Mouse (Mus musculus) C2C12 (cell line): Measurements from ENCODE around the gene Trim37. TPM values are rescaled to one million over a fixed set of nuclear protein-coding genes. Genes with fewer than 3 reads are reported as not detected.

Experiments
- H3K27me3 ChIP-seq: one replicate; pipeline ENCODE4 v1.6.1; 2011; ENCODE audit not compliant: control insufficient read depth, insufficient read depth, insufficient read length
- H3K36me3 ChIP-seq: one replicate; pipeline ENCODE4 v1.6.1; 2011; ENCODE audit not compliant: control insufficient read depth, insufficient read depth
- H3K4me3 ChIP-seq: one replicate; pipeline ENCODE4 v1.5.1; 2011; ENCODE audit warnings: mild to moderate bottlenecking, control low read depth; ENCODE audit not compliant: poor library complexity, insufficient read depth, severe bottlenecking
- H3K79me2 ChIP-seq: one replicate; pipeline ENCODE4 v1.6.1; 2011; ENCODE audit not compliant: control insufficient read depth, insufficient read depth
- H3K79me3 ChIP-seq: one replicate; pipeline ENCODE4 v1.6.1; 2011; ENCODE audit warnings: low read depth, control low read depth
- H3ac ChIP-seq: one replicate; pipeline ENCODE3; 2011; ENCODE audit warnings: low read depth; ENCODE audit not compliant: control insufficient read depth, insufficient read length
- CEBPB ChIP-seq: IDR thresholded peaks from one replicate; pipeline ENCODE4 v1.6.1; 2011; ENCODE audit warnings: low read depth, mild to moderate bottlenecking, control low read depth, moderate library complexity
- CTCF ChIP-seq: IDR thresholded peaks from one replicate; pipeline ENCODE4 v1.5.1; 2011; ENCODE audit not compliant: control insufficient read depth, insufficient read depth, insufficient read length
- FOSL1 ChIP-seq: IDR thresholded peaks from one replicate; pipeline ENCODE4 v1.8.0; 2011; ENCODE audit warnings: mild to moderate bottlenecking, low read length; ENCODE audit not compliant: poor library complexity, insufficient read depth, severe bottlenecking
- MAX ChIP-seq: IDR thresholded peaks from one replicate; pipeline ENCODE4 v1.6.1; 2011; ENCODE audit warnings: mild to moderate bottlenecking, control low read depth
- MYOD1 ChIP-seq: IDR thresholded peaks from one replicate; pipeline ENCODE4 v1.6.1; 2011; ENCODE audit warnings: low read depth; ENCODE audit not compliant: control insufficient read depth, insufficient read length
- MYOG ChIP-seq: IDR thresholded peaks from one replicate; pipeline ENCODE4 v1.6.1; 2011; ENCODE audit not compliant: control insufficient read depth, insufficient read length; ENCODE audit errors: extremely low read depth
- USF1 ChIP-seq: IDR thresholded peaks from one replicate; pipeline ENCODE4 v1.6.1; 2011; ENCODE audit warnings: low read depth, mild to moderate bottlenecking, control low read depth, moderate library complexity
- polyA plus RNA-seq: library from polyadenylated mRNA; unstranded; fragments of >200 nt; fragmentation: generic; extraction: Trizol; gene quantifications from one replicate; pipeline ENCODE4 v1.2.1, GENCODE M21; 2012; ENCODE audit warnings: missing spikeins

Gene Trim37
- polyA plus RNA-seq, 1 experiment = 11.2 TPM

GRCm38 (mm10) chr11:87173625-87174024 is 46.7 kb downstream of the Trim37 start:
- peaks cover 33% of the 10 kb centered on the region for H3K36me3 ChIP-seq
- H3K79me3 ChIP-seq = no peaks in the 10 kb centered on the region
- H3ac ChIP-seq = no peak overlapping the region
- TF ChIP-seq USF1 (no peak), MYOG (no peak), FOSL1 (no peak), CTCF (no peak), MYOD1 (no peak), CEBPB (no peak), MAX (no peak)
- no peak overlapping the region for H3K4me3 ChIP-seq
- H3K27me3 ChIP-seq = no peaks in the 10 kb centered on the region
- H3K79me2 ChIP-seq = no peaks in the 10 kb centered on the region

GRCm38 (mm10) chr11:87175031-87175430 is 48.2 kb downstream of the Trim37 start:
- H3K79me3 ChIP-seq = no peaks in the 10 kb centered on the region
- peaks cover 31% of the 10 kb centered on the region for H3K36me3 ChIP-seq
- H3ac ChIP-seq = no peak overlapping the region
- no peaks in the 10 kb centered on the region for H3K27me3 ChIP-seq
- TF ChIP-seq FOSL1 (no peak), CEBPB (no peak), MAX (no peak), MYOG (no peak), CTCF (no peak), MYOD1 (no peak), USF1 (no peak)
- no peaks in the 10 kb centered on the region for H3K79me2 ChIP-seq
- H3K4me3 ChIP-seq = no peak overlapping the region

GRCm38 (mm10) chr11:87212313-87212712 is 85.4 kb downstream of the Trim37 start:
- Histone ChIP-seq H3K4me3 (no peak overlapping the region), H3ac (no peak overlapping the region), H3K79me2 (no peaks in the 10 kb centered on the region), H3K27me3 (no peaks in the 10 kb centered on the region), H3K79me3 (no peaks in the 10 kb centered on the region), H3K36me3 (peaks cover 30% of the 10 kb centered on the region)
- no peak for TF ChIP-seq MAX
- TF ChIP-seq CTCF = no peak
- TF ChIP-seq MYOD1 = no peak
- no peak for TF ChIP-seq CEBPB
- TF ChIP-seq MYOG = no peak
- TF ChIP-seq FOSL1 = no peak
- TF ChIP-seq USF1 = no peak

GRCm38 (mm10) chr11:87222686-87223085 is 95.8 kb downstream of the Trim37 start:
- no peak overlapping the region for H3K4me3 ChIP-seq
- H3K79me3 ChIP-seq = no peaks in the 10 kb centered on the region
- H3K36me3 ChIP-seq = peaks cover 27% of the 10 kb centered on the region
- TF ChIP-seq CTCF = no peak
- TF ChIP-seq CEBPB = no peak
- TF ChIP-seq MYOD1 = no peak
- TF ChIP-seq FOSL1 = no peak
- TF ChIP-seq USF1 = no peak
- TF ChIP-seq MYOG = no peak
- TF ChIP-seq MAX = no peak
- H3K27me3 ChIP-seq = no peaks in the 10 kb centered on the region
- no peak overlapping the region for H3ac ChIP-seq
- H3K79me2 ChIP-seq = no peaks in the 10 kb centered on the region

- H3K79me3 ChIP-seq = no peaks in the 10 kb centered on the region
Measured at GRCm38 (mm10) chr11:87227056-87227455, 100.2 kb downstream of the Trim37 start.

GRCm38 (mm10) chr11:87233377-87233776 is 106.5 kb downstream of the Trim37 start:
- Histone ChIP-seq H3K27me3 (no peaks in the 10 kb centered on the region), H3ac (no peak overlapping the region), H3K36me3 (peaks cover 33% of the 10 kb centered on the region), H3K79me2 (no peaks in the 10 kb centered on the region), H3K79me3 (no peaks in the 10 kb centered on the region), H3K4me3 (no peak overlapping the region)
- no peak for TF ChIP-seq FOSL1
- no peak for TF ChIP-seq MYOD1
- no peak for TF ChIP-seq USF1
- no peak for TF ChIP-seq CTCF
- no peak for TF ChIP-seq MAX
- no peak for TF ChIP-seq CEBPB
- TF ChIP-seq MYOG = no peak

More at GRCm38 (mm10) chr11:87227056-87227455, 100.2 kb downstream of the Trim37 start:
- H3K79me2 ChIP-seq = no peaks in the 10 kb centered on the region
- no peak overlapping the region for H3ac ChIP-seq
- no peak overlapping the region for H3K4me3 ChIP-seq
- no peak for TF ChIP-seq FOSL1
- no peak for TF ChIP-seq MYOD1
- TF ChIP-seq MAX = no peak
- TF ChIP-seq MYOG = no peak
- no peak for TF ChIP-seq USF1
- TF ChIP-seq CTCF = no peak
- TF ChIP-seq CEBPB = no peak
- no peaks in the 10 kb centered on the region for H3K27me3 ChIP-seq
- peaks cover 41% of the 10 kb centered on the region for H3K36me3 ChIP-seq
